Mouse (Mus musculus): ENCODE results near the gene Cetn3.

The Cetn3 gene

GRCm38 (mm10) chr13:81782971-81783404 lies at the start of gene Cetn3:
TSS of gene Cetn3 (plus strand) at chr13:81783077.
- Histone ChIP-seq H3K4me3 (replicated peaks; ENCODE audit: low read length) (peak within 1 kb of the TSS; percentile 87), H3K36me3 (ENCODE audit: insufficient read depth, low read length) (peaks cover 29% of the 10 kb centered on the region), H3K4me1 (replicated peaks; ENCODE audit: low read depth, low read length) (peaks cover 21% of the 10 kb centered on the region), H3K27me3 (ENCODE audit: insufficient read depth, low read length) (no peaks in the 10 kb centered on the region), H3K9me3 (ENCODE audit: low read length) (no peaks in the 10 kb centered on the region)
- TF ChIP-seq NANOG (IDR thresholded peaks at IDR 0.05; ENCODE audit: borderline replicate concordance, low read length): no peak
- no peak for TF ChIP-seq POU5F1 (IDR thresholded peaks at IDR 0.05; ENCODE audit: borderline replicate concordance, low read length)
- TF ChIP-seq CTCF (conservative IDR thresholded peaks at IDR 0.05; ENCODE audit: low read length): no peak

- Histone ChIP-seq H3K4me1 (replicated peaks; ENCODE audit: low read depth, low read length) (no peaks in the 10 kb centered on the region), H3K9me3 (ENCODE audit: low read length) (no peaks in the 10 kb centered on the region), H3K27me3 (ENCODE audit: insufficient read depth, low read length) (no peaks in the 10 kb centered on the region), H3K4me3 (replicated peaks; ENCODE audit: low read length) (no peak overlapping the region), H3K36me3 (ENCODE audit: insufficient read depth, low read length) (no peaks in the 10 kb centered on the region)
- no peak for TF ChIP-seq POU5F1 (IDR thresholded peaks at IDR 0.05; ENCODE audit: borderline replicate concordance, low read length)
- TF ChIP-seq CTCF (conservative IDR thresholded peaks at IDR 0.05; ENCODE audit: low read length): no peak
- no peak for TF ChIP-seq NANOG (IDR thresholded peaks at IDR 0.05; ENCODE audit: borderline replicate concordance, low read length)
Observed at GRCm38 (mm10) chr13:81736606-81737005, 46.3 kb upstream of the Cetn3 start.

- Histone ChIP-seq H3K9me3 (ENCODE audit: low read length) (no peaks in the 10 kb centered on the region), H3K36me3 (ENCODE audit: insufficient read depth, low read length) (no peaks in the 10 kb centered on the region), H3K4me3 (replicated peaks; ENCODE audit: low read length) (no peak overlapping the region), H3K4me1 (replicated peaks; ENCODE audit: low read depth, low read length) (0 out of 2 replicates have a peak, but pooled peaks cover 5% of the 10 kb centered on the region), H3K27me3 (ENCODE audit: insufficient read depth, low read length) (no peaks in the 10 kb centered on the region)
- TF ChIP-seq NANOG (IDR thresholded peaks at IDR 0.05; ENCODE audit: borderline replicate concordance, low read length): no peak
- TF ChIP-seq CTCF (conservative IDR thresholded peaks at IDR 0.05; ENCODE audit: low read length): no peak
- TF ChIP-seq POU5F1 (IDR thresholded peaks at IDR 0.05; ENCODE audit: borderline replicate concordance, low read length): no peak
Observed at GRCm38 (mm10) chr13:81740898-81741297, 42.0 kb upstream of the Cetn3 start.

- Histone ChIP-seq H3K4me1 (replicated peaks; ENCODE audit: low read depth, low read length) (0 out of 2 replicates have a peak, but pooled peaks cover 5% of the 10 kb centered on the region), H3K9me3 (ENCODE audit: low read length) (no peaks in the 10 kb centered on the region), H3K27me3 (ENCODE audit: insufficient read depth, low read length) (no peaks in the 10 kb centered on the region), H3K4me3 (replicated peaks; ENCODE audit: low read length) (no peak overlapping the region), H3K36me3 (ENCODE audit: insufficient read depth, low read length) (no peaks in the 10 kb centered on the region)
- TF ChIP-seq NANOG (IDR thresholded peaks at IDR 0.05; ENCODE audit: borderline replicate concordance, low read length) (no peak), POU5F1 (IDR thresholded peaks at IDR 0.05; ENCODE audit: borderline replicate concordance, low read length) (no peak), CTCF (conservative IDR thresholded peaks at IDR 0.05; ENCODE audit: low read length) (no peak)
Observed at GRCm38 (mm10) chr13:81743391-81744091, 39.3 kb upstream of the Cetn3 start.

GRCm38 (mm10) chr13:81744092-81744396 lies 38.8 kb upstream of the Cetn3 start:
- 0 out of 2 replicates have a peak, but pooled peaks cover 5% of the 10 kb centered on the region for H3K4me1 ChIP-seq (replicated peaks; ENCODE audit: low read depth, low read length)
- TF ChIP-seq CTCF (conservative IDR thresholded peaks at IDR 0.05; ENCODE audit: low read length): no peak
- no peak for TF ChIP-seq POU5F1 (IDR thresholded peaks at IDR 0.05; ENCODE audit: borderline replicate concordance, low read length)
- TF ChIP-seq NANOG (IDR thresholded peaks at IDR 0.05; ENCODE audit: borderline replicate concordance, low read length): no peak
- H3K27me3 ChIP-seq (ENCODE audit: insufficient read depth, low read length): no peaks in the 10 kb centered on the region
- H3K36me3 ChIP-seq (ENCODE audit: insufficient read depth, low read length): no peaks in the 10 kb centered on the region
- no peaks in the 10 kb centered on the region for H3K9me3 ChIP-seq (ENCODE audit: low read length)
- H3K4me3 ChIP-seq (replicated peaks; ENCODE audit: low read length): no peak overlapping the region

GRCm38 (mm10) chr13:81754878-81755277 lies 28.0 kb upstream of the Cetn3 start:
- Histone ChIP-seq H3K27me3 (ENCODE audit: insufficient read depth, low read length) (no peaks in the 10 kb centered on the region), H3K36me3 (ENCODE audit: insufficient read depth, low read length) (no peaks in the 10 kb centered on the region), H3K9me3 (ENCODE audit: low read length) (no peaks in the 10 kb centered on the region), H3K4me3 (replicated peaks; ENCODE audit: low read length) (no peak overlapping the region), H3K4me1 (replicated peaks; ENCODE audit: low read depth, low read length) (no peaks in the 10 kb centered on the region)
- no peak for TF ChIP-seq POU5F1 (IDR thresholded peaks at IDR 0.05; ENCODE audit: borderline replicate concordance, low read length)
- TF ChIP-seq NANOG (IDR thresholded peaks at IDR 0.05; ENCODE audit: borderline replicate concordance, low read length): no peak
- TF ChIP-seq CTCF (conservative IDR thresholded peaks at IDR 0.05; ENCODE audit: low read length): no peak

GRCm38 (mm10) chr13:81755324-81755723 lies 27.6 kb upstream of the Cetn3 start:
- Histone ChIP-seq H3K4me1 (replicated peaks; ENCODE audit: low read depth, low read length) (no peaks in the 10 kb centered on the region), H3K4me3 (replicated peaks; ENCODE audit: low read length) (no peak overlapping the region), H3K36me3 (ENCODE audit: insufficient read depth, low read length) (no peaks in the 10 kb centered on the region), H3K27me3 (ENCODE audit: insufficient read depth, low read length) (no peaks in the 10 kb centered on the region), H3K9me3 (ENCODE audit: low read length) (no peaks in the 10 kb centered on the region)
- no peak for TF ChIP-seq POU5F1 (IDR thresholded peaks at IDR 0.05; ENCODE audit: borderline replicate concordance, low read length)
- no peak for TF ChIP-seq CTCF (conservative IDR thresholded peaks at IDR 0.05; ENCODE audit: low read length)
- no peak for TF ChIP-seq NANOG (IDR thresholded peaks at IDR 0.05; ENCODE audit: borderline replicate concordance, low read length)

GRCm38 (mm10) chr13:81757058-81757660 lies 25.7 kb upstream of the Cetn3 start:
- no peak for TF ChIP-seq CTCF (conservative IDR thresholded peaks at IDR 0.05; ENCODE audit: low read length)
- TF ChIP-seq NANOG (IDR thresholded peaks at IDR 0.05; ENCODE audit: borderline replicate concordance, low read length): no peak
- TF ChIP-seq POU5F1 (IDR thresholded peaks at IDR 0.05; ENCODE audit: borderline replicate concordance, low read length): no peak
- Histone ChIP-seq H3K27me3 (ENCODE audit: insufficient read depth, low read length) (no peaks in the 10 kb centered on the region), H3K4me1 (replicated peaks; ENCODE audit: low read depth, low read length) (no peaks in the 10 kb centered on the region), H3K4me3 (replicated peaks; ENCODE audit: low read length) (no peak overlapping the region), H3K36me3 (ENCODE audit: insufficient read depth, low read length) (no peaks in the 10 kb centered on the region), H3K9me3 (ENCODE audit: low read length) (no peaks in the 10 kb centered on the region)

Data from E14TG2a.4 (cell line).